Mouse (Mus musculus) CH12.LX (cell line): ENCODE measurements around the gene St6galnac6. TPM values are rescaled to one million over a fixed set of nuclear protein-coding genes. Genes with fewer than 3 reads are reported as not detected.

Source experiments
- DNase-seq: peaks from one replicate; pipeline ENCODE4 v3.0.0-alpha.2; 2013; ENCODE audit errors: extremely low read depth
- H3K27ac ChIP-seq: 2 replicates; pipeline ENCODE4 v1.5.1; 2012; ENCODE audit warnings: low read depth, mild to moderate bottlenecking, control low read depth, moderate library complexity; ENCODE audit not compliant: insufficient read depth
- H3K27me3 ChIP-seq: replicated peaks from 2 replicates; pipeline ENCODE3; 2012; ENCODE audit warnings: inconsistent platforms
- H3K36me3 ChIP-seq, 2 experiments: replicated peaks in 1 of 2; 2 replicates each; pipeline versions ENCODE3 to v1.6.1; 2012; ENCODE audit warnings: inconsistent platforms in 1 of 2, low read length in 1 of 2, mild to moderate bottlenecking in 1 of 2, mixed read lengths in 1 of 2, moderate library complexity in 1 of 2; ENCODE audit not compliant: control insufficient read depth in 1 of 2, insufficient read depth in 1 of 2
- H3K4me1 ChIP-seq, 2 experiments: 2 replicates each; pipeline ENCODE4 v1.6.1; 2012; ENCODE audit warnings: inconsistent platforms in 1 of 2, moderate library complexity in 1 of 2; ENCODE audit not compliant: insufficient read depth in 2 of 2, control insufficient read depth in 1 of 2
- H3K4me2 ChIP-seq: 2 replicates; pipeline ENCODE4 v1.6.1; 2012; ENCODE audit warnings: low read depth, mild to moderate bottlenecking, control low read depth; ENCODE audit not compliant: poor library complexity, insufficient read depth, severe bottlenecking
- H3K4me3 ChIP-seq, 3 experiments: fragments of 150-350 bp in 1 of 3; sonication (generic) in 1 of 3; replicated peaks in 1 of 3; 2 replicates each; pipeline versions ENCODE3 to v1.5.1; 2011 to 2012; ENCODE audit warnings: low read depth in 2 of 3, low read length in 2 of 3, mild to moderate bottlenecking in 2 of 3, moderate library complexity in 2 of 3, control low read depth in 1 of 3, improper control_type of control experiment in 1 of 3, inconsistent platforms in 1 of 3, mixed read lengths in 1 of 3; ENCODE audit not compliant: poor library complexity in 1 of 3
- H3K79me2 ChIP-seq: replicated peaks from 2 replicates; pipeline ENCODE4 v1.6.1; 2012; ENCODE audit warnings: mild to moderate bottlenecking, moderate library complexity; ENCODE audit not compliant: control insufficient read depth, poor library complexity, insufficient read depth, severe bottlenecking; ENCODE audit errors: extremely low read depth
- H3K9ac ChIP-seq: 2 replicates; pipeline ENCODE4 v1.6.1; 2012; ENCODE audit warnings: low read depth, mild to moderate bottlenecking, control low read depth, moderate library complexity; ENCODE audit not compliant: insufficient read depth
- H3K9me3 ChIP-seq: replicated peaks from 2 replicates; pipeline ENCODE3; 2012; ENCODE audit warnings: low read length, inconsistent platforms, mixed read lengths
- BHLHE40 ChIP-seq: IDR thresholded peaks from 2 replicates; pipeline ENCODE4 v1.6.1; 2011; ENCODE audit warnings: mild to moderate bottlenecking, low read depth, low read length, improper control_type of control experiment
- CTCF ChIP-seq, 2 experiments: IDR thresholded peaks in 1 of 2; conservative IDR thresholded peaks in 1 of 2; 2 replicates each; pipeline ENCODE4 v1.5.1; 2011 to 2012; ENCODE audit warnings: low read depth in 2 of 2, low read length in 2 of 2, improper control_type of control experiment in 1 of 2, inconsistent platforms in 1 of 2, mild to moderate bottlenecking in 1 of 2, moderate library complexity in 1 of 2
- ELF1 ChIP-seq: IDR thresholded peaks from 2 replicates; pipeline ENCODE4 v1.6.1; 2014; ENCODE audit warnings: low read depth, mild to moderate bottlenecking, inconsistent platforms, low read length, improper control_type of control experiment
- EP300 ChIP-seq: IDR thresholded peaks from 2 replicates; pipeline ENCODE4 v1.6.1; 2011; ENCODE audit warnings: low read length, improper control_type of control experiment
- ETS1 ChIP-seq: conservative IDR thresholded peaks from 2 replicates; pipeline ENCODE4 v1.6.1; 2012; ENCODE audit warnings: low read depth, mild to moderate bottlenecking, inconsistent platforms, low read length, improper control_type of control experiment, moderate library complexity
- GABPA ChIP-seq: IDR thresholded peaks from 2 replicates; pipeline ENCODE4 v1.6.1; 2012; ENCODE audit warnings: low read depth, low read length, improper control_type of control experiment, inconsistent platforms; ENCODE audit not compliant: insufficient replicate concordance
- JUND ChIP-seq: conservative IDR thresholded peaks from 2 replicates; pipeline ENCODE4 v1.6.1; 2011; ENCODE audit warnings: low read depth, low read length, improper control_type of control experiment
- MAFK ChIP-seq: IDR thresholded peaks from 2 replicates; pipeline ENCODE4 v1.6.1; 2011; ENCODE audit warnings: low read length, improper control_type of control experiment; ENCODE audit not compliant: insufficient replicate concordance
- MXI1 ChIP-seq: IDR thresholded peaks from 2 replicates; pipeline ENCODE4 v1.6.1; 2011; ENCODE audit warnings: mild to moderate bottlenecking, low read depth, low read length, improper control_type of control experiment
- MYC ChIP-seq: IDR thresholded peaks from 2 replicates; pipeline ENCODE4 v1.6.1; 2011; ENCODE audit warnings: low read depth, mild to moderate bottlenecking, improper control_type of control experiment, low read length
- POLR2AphosphoS2 ChIP-seq: IDR thresholded peaks from 2 replicates; pipeline ENCODE4 v1.6.1; 2011; ENCODE audit warnings: low read depth, low read length, improper control_type of control experiment
- RAD21 ChIP-seq: IDR thresholded peaks from 2 replicates; pipeline ENCODE4 v1.6.1; 2011; ENCODE audit warnings: low read depth, mild to moderate bottlenecking, low read length, improper control_type of control experiment, moderate library complexity
- RCOR1 ChIP-seq: conservative IDR thresholded peaks from 2 replicates; pipeline ENCODE4 v1.6.1; 2012; ENCODE audit warnings: low read depth, mild to moderate bottlenecking, inconsistent platforms, low read length, improper control_type of control experiment
- TBP ChIP-seq: conservative IDR thresholded peaks from 2 replicates; pipeline ENCODE4 v1.6.1; 2011; ENCODE audit warnings: low read depth, low read length, improper control_type of control experiment
- UBTF ChIP-seq: IDR thresholded peaks from 2 replicates; pipeline ENCODE4 v1.6.1; 2012; ENCODE audit warnings: low read depth, mild to moderate bottlenecking, inconsistent platforms, low read length, improper control_type of control experiment, moderate library complexity
- ZMIZ1 ChIP-seq: IDR thresholded peaks from 2 replicates; pipeline ENCODE4 v1.6.1; 2012; ENCODE audit warnings: low read depth, mild to moderate bottlenecking, inconsistent platforms, low read length, improper control_type of control experiment
- ZNF384 ChIP-seq: IDR thresholded peaks from 2 replicates; pipeline ENCODE4 v1.6.1; 2012; ENCODE audit warnings: low read depth, low read length, improper control_type of control experiment, inconsistent platforms
- dilution Hi-C: fragments of 300-500 bp; cut with MboI; formaldehyde crosslinking; loops from 2 replicates; pipeline ENCODE4 v1.14.3; 2020; ENCODE audit warnings: low sequenced_read_pairs; ENCODE audit not compliant: extremely low pct_unique_long_range_greater_than_20kb, extremely low pct_ligation_motif_present
- in situ Hi-C: fragments of 300-500 bp; cut with MboI; formaldehyde crosslinking; loops from 3 replicates; pipeline ENCODE4 v1.14.3; 2019; ENCODE audit warnings: low sequenced_read_pairs, low pct_ligation_motif_present, low pct_unique_long_range_greater_than_20kb, mixed read lengths
- polyA plus RNA-seq: library from polyadenylated mRNA; unstranded; fragments of >175 nt; gene quantifications from 2 replicates; pipeline ENCODE4 v1.2.1, GENCODE M21; 2012; ENCODE audit warnings: low read depth; ENCODE audit not compliant: insufficient read length
- total RNA-seq, 2 experiments: library from RNA; depleted of rRNA; stranded (reverse); fragments of 300-350 nt in 1 of 2; fragments of >200 nt in 1 of 2; gene quantifications; 2 replicates each; pipeline ENCODE4 v1.2.3; 2012 to 2014

St6galnac6 gene
- total and polyA plus RNA-seq, 3 experiments: 12.9 to 13.9 (median 13.3) TPM

- H3K9me3 ChIP-seq: no peaks in the 10 kb centered on the region
- no peaks in the 10 kb centered on the region for H3K79me2 ChIP-seq
- H3K4me3 ChIP-seq: no peak overlapping the region
- no peak overlapping the region for H3K4me2 ChIP-seq
- peaks cover 9 to 26% of the 10 kb centered on the region in 2 experiments for H3K4me1 ChIP-seq
- in situ Hi-C loops: no loop called here
- no peaks in the 10 kb centered on the region for H3K27me3 ChIP-seq
- H3K27ac ChIP-seq: no peak overlapping the region
- no peak for DNase-seq
- no peak for TF ChIP-seq EP300
- TF ChIP-seq ZNF384: no peak
- TF ChIP-seq TBP: no peak
- TF ChIP-seq CTCF (conservative IDR thresholded peaks at IDR 0.05 in 1 of 2, IDR thresholded peaks at IDR 0.05 in 1 of 2; ENCODE audit: low read depth in 2 of 2, low read length in 2 of 2): peak in 1 of 2 experiments; percentile 21; a peak in 2 of 4 replicates
- dilution Hi-C loops: no loop called here
- no peak overlapping the region for H3K9ac ChIP-seq
- H3K36me3 ChIP-seq: no peaks in the 10 kb centered on the region
Measured at GRCm38 (mm10) chr2:32639632-32640031, 40.1 kb downstream of the St6galnac6 start.

GRCm38 (mm10) chr2:32640550-32641051 lies 41.1 kb downstream of the St6galnac6 start:
- Histone ChIP-seq H3K9ac (no peak overlapping the region), H3K9me3 (no peaks in the 10 kb centered on the region), H3K4me3 (no peak overlapping the region), H3K4me1 (peaks cover 9 to 20% of the 10 kb centered on the region in 2 experiments), H3K36me3 (no peaks in the 10 kb centered on the region), H3K79me2 (no peaks in the 10 kb centered on the region), H3K27me3 (no peaks in the 10 kb centered on the region), H3K27ac (no peak overlapping the region), H3K4me2 (no peak overlapping the region)
- dilution Hi-C loops: no loop called here
- in situ Hi-C loops: no loop called here
- no peak for DNase-seq
- TF ChIP-seq ETS1 (no peak), RCOR1 (no peak), UBTF (no peak), JUND (no peak), RAD21 (no peak), ELF1 (no peak), ZNF384 (no peak), GABPA (no peak), MAFK (no peak), ZMIZ1 (no peak), MXI1 (no peak), BHLHE40 (no peak), POLR2AphosphoS2 (no peak), MYC (no peak)
